Mouse (Mus musculus): Measurements from ENCODE around the gene Gm10392. TPM values are rescaled to one million over a fixed set of nuclear protein-coding genes. Genes with fewer than 3 reads are reported as not detected.

Gm10392 gene
- polyA plus RNA-seq, 1 experiment from 2014 or later: not detected

DNA sequence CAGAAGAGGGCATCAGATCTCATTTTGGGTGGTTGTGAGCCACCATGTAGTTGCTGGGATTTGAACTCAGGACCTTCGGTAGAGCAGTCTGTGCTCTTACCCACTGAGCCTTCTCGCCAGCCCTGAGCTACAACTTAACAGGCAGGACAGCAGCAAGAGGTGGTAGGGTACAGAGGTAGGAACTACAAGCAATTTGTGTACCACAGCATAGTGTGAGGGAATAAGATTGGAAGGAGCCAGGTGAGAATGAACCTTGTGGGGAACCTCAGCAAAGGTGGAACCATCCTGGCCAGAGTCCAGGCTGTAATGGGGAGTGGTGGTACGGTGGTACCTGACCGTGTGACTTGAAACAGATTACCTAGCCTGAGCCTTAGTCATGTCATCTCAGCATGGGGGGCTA lies 17.0 kb downstream of the Gm10392 start:
- Histone ChIP-seq H3K79me2 (ENCODE audit: inconsistent target) (peaks cover 28% of the 10 kb centered on the region), H3K27ac (no peak overlapping the region), H3K4me3 (ENCODE audit: inconsistent target) (no peak overlapping the region), H3K36me3 (ENCODE audit: inconsistent target) (peaks cover 55% of the 10 kb centered on the region)
- WGBS (ENCODE audit: missing documents): 89% methylated on average over 4 of the region's 4 CpGs

DNA sequence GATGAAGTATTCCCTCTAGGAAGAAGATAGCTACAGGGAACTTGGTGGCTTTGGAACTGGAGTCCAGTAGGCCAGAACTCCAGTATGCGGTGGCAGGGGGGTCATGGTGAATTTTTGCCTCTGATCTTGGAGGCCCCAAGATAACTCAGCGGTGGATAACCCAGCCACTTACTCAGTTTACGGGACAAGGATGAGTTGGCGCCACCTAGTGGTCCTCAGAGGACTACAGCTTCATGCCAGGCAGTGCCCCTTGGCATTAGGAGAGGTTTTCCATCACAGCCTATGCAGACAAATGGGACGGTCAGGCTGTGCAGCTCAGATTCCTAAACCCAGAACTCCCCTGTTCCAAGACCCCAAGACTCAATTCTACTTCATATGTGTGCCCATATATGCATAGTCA lies 17.6 kb downstream of the Gm10392 start:
- Histone ChIP-seq H3K79me2 (ENCODE audit: inconsistent target) (peaks cover 34% of the 10 kb centered on the region), H3K36me3 (ENCODE audit: inconsistent target) (peaks cover 49% of the 10 kb centered on the region; the same call in 1 of the 2 replicates), H3K4me3 (ENCODE audit: inconsistent target) (no peak overlapping the region), H3K27ac (no peak overlapping the region)
- 16% methylated on average over 5 of the region's 5 CpGs for WGBS (ENCODE audit: missing documents)

DNA sequence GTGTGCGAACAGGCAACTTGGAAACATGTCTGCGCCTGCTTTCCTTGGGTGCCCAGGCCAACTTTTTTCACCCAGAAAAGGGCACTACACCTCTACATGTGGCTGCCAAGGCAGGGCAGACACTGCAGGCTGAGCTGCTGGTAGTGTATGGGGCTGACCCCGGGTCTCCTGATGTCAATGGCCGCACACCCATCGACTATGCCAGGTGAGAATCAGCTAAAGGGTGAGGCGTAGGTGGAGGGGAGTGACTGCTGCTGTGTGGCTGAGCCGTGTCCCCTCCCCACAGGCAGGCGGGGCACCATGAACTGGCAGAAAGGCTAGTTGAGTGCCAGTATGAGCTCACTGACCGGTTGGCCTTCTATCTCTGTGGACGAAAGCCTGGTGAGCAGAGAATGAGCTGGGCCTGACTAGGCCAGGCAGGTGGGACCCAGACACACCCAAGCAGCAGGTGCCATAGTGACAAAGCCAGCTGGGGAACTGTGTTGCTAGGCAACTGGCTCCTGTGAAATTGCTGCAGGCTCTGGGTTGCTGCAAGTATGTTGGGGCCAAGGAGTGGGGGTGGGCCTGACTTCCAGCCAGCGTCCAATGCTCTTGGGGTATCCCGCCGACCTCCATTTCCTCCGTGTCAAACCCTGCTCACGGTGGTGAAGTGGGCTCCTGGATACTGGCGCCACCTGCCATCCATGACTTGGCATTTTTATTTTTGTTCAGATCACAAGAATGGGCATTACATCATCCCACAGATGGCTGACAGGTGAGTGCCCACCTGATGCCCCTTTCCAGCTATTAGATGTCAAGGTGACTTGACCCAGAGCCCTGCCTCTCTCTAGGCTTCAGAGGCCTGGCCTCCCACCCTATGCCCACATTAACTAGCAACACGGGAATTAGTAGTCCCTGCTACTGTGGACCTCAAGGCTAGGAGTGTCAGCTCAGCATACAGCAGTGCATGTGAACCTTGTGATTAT lies 18.4 kb downstream of the Gm10392 start:
- Histone ChIP-seq H3K79me2 (ENCODE audit: inconsistent target) (peaks cover 42% of the 10 kb centered on the region), H3K36me3 (ENCODE audit: inconsistent target) (peaks cover 46% of the 10 kb centered on the region; the same call in 1 of the 2 replicates), H3K4me3 (ENCODE audit: inconsistent target) (no peak overlapping the region), H3K27ac (no peak overlapping the region)
- 87% methylated on average over 17 of the region's 17 CpGs for WGBS (ENCODE audit: missing documents)

DNA sequence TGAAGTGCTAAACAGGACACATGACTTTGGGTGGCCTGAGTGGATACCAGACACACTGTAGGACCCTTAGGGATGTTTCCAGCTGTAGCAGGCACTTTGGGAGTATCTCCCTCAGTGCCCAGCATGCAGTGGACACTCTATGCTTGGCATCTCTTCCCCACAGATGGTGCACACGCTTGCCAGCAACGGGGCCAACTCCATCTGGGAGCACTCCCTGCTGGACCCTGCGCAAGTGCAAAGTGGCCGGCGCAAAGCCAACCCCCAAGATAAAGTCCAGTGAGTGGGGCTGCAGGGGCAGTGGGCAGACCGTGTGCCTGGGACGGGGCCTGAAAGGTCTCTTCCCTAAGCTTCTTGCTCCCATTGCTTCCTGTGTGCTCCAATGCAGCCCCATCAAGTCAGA lies 19.6 kb downstream of the Gm10392 start:
- 95% methylated on average over 7 of the region's 7 CpGs for WGBS (ENCODE audit: missing documents)
- no peak overlapping the region for H3K27ac ChIP-seq
- H3K4me3 ChIP-seq (ENCODE audit: inconsistent target): no peak overlapping the region
- H3K36me3 ChIP-seq (ENCODE audit: inconsistent target): peaks cover 33% of the 10 kb centered on the region; the same call in 1 of the 2 replicates
- peaks cover 55% of the 10 kb centered on the region for H3K79me2 ChIP-seq (ENCODE audit: inconsistent target)

DNA sequence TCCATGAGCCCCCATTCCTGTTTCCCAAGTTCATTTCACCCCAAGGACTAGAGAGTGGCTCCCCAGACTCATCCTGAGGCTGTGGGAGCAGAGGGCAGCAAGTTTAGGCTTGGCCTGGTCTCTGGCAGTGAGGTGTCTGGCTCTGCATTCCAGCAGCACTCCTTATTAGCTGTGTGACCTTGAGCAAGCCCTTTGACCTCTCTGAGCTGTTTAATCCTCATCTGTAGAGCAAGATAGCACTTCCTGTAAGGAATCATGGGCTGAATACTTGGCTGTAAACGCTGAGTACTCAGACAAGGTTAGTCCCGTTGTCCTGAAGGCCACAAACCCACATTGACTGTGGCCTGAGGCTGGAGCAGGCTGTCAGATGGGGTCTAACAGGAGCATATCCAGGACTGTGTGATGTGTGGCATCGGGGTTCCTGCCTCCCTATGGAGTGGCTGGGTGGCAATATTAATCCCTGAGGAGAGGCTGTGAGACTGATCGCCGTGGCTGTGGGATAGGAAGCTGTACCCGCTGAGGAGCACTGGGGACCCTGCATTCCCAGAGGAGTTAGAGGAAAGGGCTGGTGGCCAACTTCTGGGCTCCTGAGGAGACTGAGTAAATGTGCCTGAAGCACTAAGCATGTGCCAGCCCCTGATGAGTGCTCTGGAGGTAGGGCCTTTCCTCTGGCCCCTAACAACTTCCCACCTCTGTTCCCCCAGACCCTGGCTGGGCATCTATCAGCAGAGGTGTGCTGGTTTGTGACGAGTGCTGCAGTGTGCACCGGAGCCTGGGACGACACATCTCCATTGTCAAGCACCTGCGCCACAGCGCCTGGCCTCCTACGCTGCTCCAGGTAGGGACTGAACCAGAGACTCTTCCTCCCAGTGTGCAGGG lies 20.5 kb downstream of the Gm10392 start:
- H3K79me2 ChIP-seq (ENCODE audit: inconsistent target): peaks cover 61% of the 10 kb centered on the region
- 92% methylated on average over 12 of the region's 12 CpGs for WGBS (ENCODE audit: missing documents)
- peaks cover 25% of the 10 kb centered on the region; the same call in 1 of the 2 replicates for H3K36me3 ChIP-seq (ENCODE audit: inconsistent target)
- H3K27ac ChIP-seq: no peak overlapping the region
- no peak overlapping the region for H3K4me3 ChIP-seq (ENCODE audit: inconsistent target)

DNA sequence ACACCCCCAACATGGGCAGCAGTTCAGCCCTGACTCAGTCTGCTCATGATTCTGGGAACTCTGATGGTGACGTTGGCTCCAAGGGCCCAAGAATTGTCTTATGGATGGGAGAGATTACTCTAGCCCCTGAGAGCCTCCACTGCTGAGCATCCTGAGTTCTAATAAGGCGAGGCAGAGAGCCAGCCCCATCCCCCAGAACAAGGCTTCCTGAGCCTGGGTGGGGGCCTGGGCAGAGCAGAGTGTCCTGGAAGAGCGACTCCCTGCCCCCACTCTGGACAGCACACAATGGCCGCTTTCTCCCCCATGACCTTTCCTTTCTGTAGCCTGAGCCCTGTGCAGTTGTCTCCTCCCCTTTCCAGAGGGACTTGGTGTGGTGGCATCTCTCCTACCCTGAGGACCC lies 21.1 kb downstream of the Gm10392 start:
- Histone ChIP-seq H3K36me3 (ENCODE audit: inconsistent target) (peaks cover 18% of the 10 kb centered on the region; the same call in 1 of the 2 replicates), H3K27ac (no peak overlapping the region), H3K4me3 (ENCODE audit: inconsistent target) (no peak overlapping the region), H3K79me2 (ENCODE audit: inconsistent target) (peaks cover 61% of the 10 kb centered on the region)
- 84% methylated on average over 4 of the region's 4 CpGs for WGBS (ENCODE audit: missing documents)

DNA sequence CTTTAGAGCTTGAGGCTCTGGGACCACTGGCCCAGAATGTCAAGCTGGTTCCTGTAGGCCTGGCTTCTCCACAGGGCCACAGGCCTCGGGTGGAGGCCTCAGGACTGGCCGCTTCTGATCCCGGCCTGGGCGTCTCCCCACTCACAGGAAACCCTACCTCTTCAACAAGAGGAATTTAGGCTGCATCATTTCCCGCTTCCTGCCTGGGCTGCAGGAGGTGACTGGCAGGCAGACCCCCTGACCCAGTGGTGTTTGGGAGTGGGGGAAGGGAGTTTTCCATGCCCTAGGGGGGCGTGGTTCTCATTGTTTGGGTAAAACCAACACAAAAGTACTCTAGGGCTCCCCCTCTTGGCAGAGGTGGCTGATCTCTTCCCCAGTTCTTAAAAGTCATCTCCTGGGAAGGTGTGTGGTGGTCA lies 21.6 kb downstream of the Gm10392 start:
- peaks cover 61% of the 10 kb centered on the region for H3K79me2 ChIP-seq (ENCODE audit: inconsistent target)
- WGBS (ENCODE audit: missing documents): 58% methylated on average over 6 of the region's 6 CpGs
- no peak overlapping the region for H3K4me3 ChIP-seq (ENCODE audit: inconsistent target)
- H3K27ac ChIP-seq: no peak overlapping the region
- H3K36me3 ChIP-seq (ENCODE audit: inconsistent target): peaks cover 14% of the 10 kb centered on the region; the same call in 1 of the 2 replicates

DNA sequence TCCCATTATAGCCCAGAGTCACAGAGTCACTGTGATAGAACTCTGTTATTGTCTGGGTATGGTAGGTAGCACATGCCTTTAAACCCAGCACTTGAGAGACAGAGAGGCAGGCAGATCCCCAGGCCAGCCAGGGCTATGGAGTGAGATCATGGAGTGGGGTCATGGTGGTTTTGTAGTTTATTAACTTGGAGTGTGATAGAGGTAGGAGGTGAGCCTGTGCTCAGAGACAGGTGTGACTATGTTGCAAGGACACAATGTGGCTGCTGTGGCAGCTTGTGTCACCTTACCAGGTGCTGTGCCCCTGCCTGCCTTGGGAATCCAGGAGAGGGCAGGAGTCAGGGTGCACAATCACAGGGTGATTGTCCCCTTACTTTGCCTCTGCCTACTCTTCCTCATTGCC lies 23.5 kb downstream of the Gm10392 start:
- peaks cover 14% of the 10 kb centered on the region; the same call in 1 of the 2 replicates for H3K36me3 ChIP-seq (ENCODE audit: inconsistent target)
- H3K27ac ChIP-seq: no peak overlapping the region
- no peak overlapping the region for H3K4me3 ChIP-seq (ENCODE audit: inconsistent target)
- peaks cover 61% of the 10 kb centered on the region for H3K79me2 ChIP-seq (ENCODE audit: inconsistent target)

DNA sequence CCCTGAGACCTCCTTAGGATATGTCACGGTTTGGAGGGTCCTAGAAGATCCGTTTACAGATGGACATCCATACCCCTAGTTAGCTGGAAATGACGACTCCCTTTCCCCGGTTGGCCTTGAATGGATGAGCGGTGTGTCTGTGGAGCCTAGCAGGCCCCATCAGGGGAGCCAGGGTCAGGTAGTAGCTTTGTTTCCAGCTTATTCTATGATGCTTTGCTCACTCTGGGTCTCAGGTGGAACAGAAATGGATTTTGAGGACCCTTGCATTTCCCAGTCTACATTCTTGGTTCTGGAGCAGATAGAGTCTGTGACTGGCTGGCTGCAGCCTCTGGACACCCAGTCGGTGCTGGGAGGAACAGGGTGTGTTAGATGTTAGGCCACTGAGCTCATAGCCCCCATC lies 24.2 kb downstream of the Gm10392 start:
- 86% methylated on average over 6 of the region's 6 CpGs for WGBS (ENCODE audit: missing documents)
- H3K36me3 ChIP-seq (ENCODE audit: inconsistent target): peaks cover 6% of the 10 kb centered on the region; the same call in 1 of the 2 replicates
- peaks cover 61% of the 10 kb centered on the region for H3K79me2 ChIP-seq (ENCODE audit: inconsistent target)
- no peak overlapping the region for H3K4me3 ChIP-seq (ENCODE audit: inconsistent target)
- no peak overlapping the region for H3K27ac ChIP-seq

DNA sequence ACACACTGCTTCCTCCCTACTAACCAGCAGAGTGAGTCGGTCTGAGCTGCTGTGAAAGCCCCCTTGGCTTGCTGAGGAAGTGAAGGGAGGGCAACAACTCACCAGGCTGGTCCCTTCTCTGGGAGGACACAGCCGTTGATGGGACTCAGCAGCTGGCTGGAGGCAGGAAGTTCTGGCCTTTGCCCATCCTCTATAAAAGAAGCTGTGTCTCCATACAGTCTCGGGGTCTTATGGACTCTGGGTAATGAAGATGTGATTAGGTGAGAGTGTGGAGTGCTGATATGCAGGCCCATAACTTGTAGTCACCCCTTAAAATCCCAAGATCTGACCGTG lies 24.7 kb downstream of the Gm10392 start:
- WGBS (ENCODE audit: missing documents): 24% methylated on average over 4 of the region's 4 CpGs
- Histone ChIP-seq H3K79me2 (ENCODE audit: inconsistent target) (peaks cover 56% of the 10 kb centered on the region), H3K4me3 (ENCODE audit: inconsistent target) (peak overlapping the region; percentile 62), H3K27ac (0 out of 2 replicates have a peak overlapping the region, but pooled peaks have one; percentile 1), H3K36me3 (ENCODE audit: inconsistent target) (0 out of 2 replicates have a peak, but pooled peaks cover 2% of the 10 kb centered on the region)

DNA sequence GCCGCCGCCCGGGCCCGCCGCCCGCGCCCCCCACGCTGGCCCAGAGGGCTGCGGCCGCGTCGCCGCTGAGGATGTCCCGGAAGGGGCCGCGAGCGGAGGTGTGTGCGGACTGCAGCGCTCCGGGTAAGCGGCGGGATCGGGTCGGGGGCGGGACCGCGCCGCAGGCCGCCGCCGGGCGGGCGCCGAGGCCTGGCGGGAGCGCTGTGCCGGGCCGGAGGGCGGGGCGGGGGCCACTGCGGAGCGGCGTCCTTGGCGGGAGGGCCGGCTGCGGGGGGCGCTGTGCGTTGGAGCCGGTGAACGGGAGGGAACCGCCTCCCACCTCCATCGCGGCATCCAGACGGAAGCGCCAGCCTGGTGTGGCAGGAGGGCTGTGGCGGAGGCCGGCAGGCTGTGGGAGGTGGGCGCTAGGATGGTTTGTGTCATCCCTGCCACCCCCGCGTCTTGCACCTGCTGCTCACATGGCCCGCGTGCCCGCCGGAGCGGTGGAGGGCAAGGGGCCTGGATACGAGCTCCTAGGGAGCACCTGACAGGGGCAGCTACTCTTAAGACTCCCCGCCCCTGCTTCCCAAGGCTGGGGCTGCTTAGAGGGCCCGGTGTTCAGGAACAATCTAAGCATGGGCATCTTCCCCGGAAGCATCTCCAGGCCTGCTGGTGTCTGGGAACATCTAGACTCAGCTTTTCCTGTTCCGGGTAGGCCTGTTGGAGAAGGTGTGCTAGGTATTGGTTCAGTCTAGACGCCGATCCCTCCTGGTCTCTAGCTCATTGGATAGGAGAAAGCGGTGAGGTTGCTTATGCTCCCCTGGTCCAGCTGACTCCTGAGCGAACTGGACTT lies 25.3 kb downstream of the Gm10392 start, which contains the start of gene Git1:
Gene Git1, plus strand, starts transcription at position 51 of the 832 bp plus-strand sequence.
- Histone ChIP-seq H3K27ac (peak within 1 kb of the TSS; percentile 58), H3K4me3 (ENCODE audit: inconsistent target) (peak within 1 kb of the TSS; percentile 62), H3K36me3 (ENCODE audit: inconsistent target) (no peaks in the 10 kb centered on the region), H3K79me2 (ENCODE audit: inconsistent target) (peaks cover 50% of the 10 kb centered on the region)
- WGBS (ENCODE audit: missing documents): 1% methylated on average over 73 of the region's 74 CpGs

DNA sequence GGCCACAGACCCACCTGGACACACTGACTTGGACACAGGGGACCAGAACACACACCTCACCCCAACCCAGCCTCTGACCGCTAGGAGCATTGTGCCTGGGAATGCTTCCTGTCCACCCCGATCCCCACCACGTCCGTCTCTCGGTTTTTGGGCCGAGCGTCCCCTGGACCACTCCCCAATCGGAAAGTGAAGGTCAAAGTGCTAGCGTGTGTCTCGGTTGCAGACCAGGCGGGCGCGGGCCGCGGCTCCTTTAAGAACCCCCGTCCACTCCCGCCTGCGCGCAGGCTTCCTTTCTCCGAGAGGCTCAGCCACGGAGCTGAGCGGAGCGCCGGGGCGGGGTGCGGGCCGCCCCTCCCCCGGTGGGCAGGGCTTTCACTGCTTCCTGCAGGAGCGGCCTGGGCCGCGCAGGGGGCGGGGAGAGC lies 26.1 kb downstream of the Gm10392 start:
- WGBS (ENCODE audit: missing documents): 0% methylated on average over 24 of the region's 32 CpGs
- Histone ChIP-seq H3K79me2 (ENCODE audit: inconsistent target) (peaks cover 42% of the 10 kb centered on the region), H3K27ac (peak overlapping the region; percentile 58), H3K4me3 (ENCODE audit: inconsistent target) (peak overlapping the region; percentile 57), H3K36me3 (ENCODE audit: inconsistent target) (no peaks in the 10 kb centered on the region)

DNA sequence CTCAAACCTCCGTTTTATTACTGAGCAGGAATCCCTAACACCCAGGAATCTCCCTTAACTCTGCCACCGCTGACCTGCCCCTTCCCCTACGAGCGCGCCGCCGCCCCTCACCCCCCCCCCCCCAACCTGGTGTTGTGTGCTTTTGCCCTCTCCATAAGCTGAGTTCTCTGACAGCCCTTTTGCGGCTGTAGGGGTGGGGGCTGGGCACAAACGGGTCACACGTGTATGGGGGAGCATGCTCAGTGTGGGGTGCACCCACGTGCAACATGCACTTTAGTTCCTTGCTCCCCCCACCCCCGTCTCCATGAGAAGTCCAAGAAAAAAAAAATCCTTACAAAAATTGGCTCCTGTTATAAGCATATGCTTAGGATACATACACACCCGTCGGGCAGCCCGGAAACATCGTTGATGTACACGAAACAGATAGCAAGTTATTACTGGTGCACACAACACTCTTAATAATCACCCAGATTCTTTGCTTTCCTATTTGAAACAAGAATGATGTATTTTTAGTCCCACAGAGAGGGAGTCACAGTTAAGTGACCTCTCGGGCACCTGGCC lies 26.6 kb downstream of the Gm10392 start:
- H3K79me2 ChIP-seq (ENCODE audit: inconsistent target): peaks cover 37% of the 10 kb centered on the region
- peak overlapping the region; percentile 57 for H3K4me3 ChIP-seq (ENCODE audit: inconsistent target)
- H3K27ac ChIP-seq: peak overlapping the region; percentile 58
- WGBS (ENCODE audit: missing documents): 3% methylated on average over 17 of the region's 18 CpGs
- no peaks in the 10 kb centered on the region for H3K36me3 ChIP-seq (ENCODE audit: inconsistent target)

All from macrophage (primary cell).